Mouse (Mus musculus): ENCODE measurements around the gene Afap1l2.

The Afap1l2 gene

DNA sequence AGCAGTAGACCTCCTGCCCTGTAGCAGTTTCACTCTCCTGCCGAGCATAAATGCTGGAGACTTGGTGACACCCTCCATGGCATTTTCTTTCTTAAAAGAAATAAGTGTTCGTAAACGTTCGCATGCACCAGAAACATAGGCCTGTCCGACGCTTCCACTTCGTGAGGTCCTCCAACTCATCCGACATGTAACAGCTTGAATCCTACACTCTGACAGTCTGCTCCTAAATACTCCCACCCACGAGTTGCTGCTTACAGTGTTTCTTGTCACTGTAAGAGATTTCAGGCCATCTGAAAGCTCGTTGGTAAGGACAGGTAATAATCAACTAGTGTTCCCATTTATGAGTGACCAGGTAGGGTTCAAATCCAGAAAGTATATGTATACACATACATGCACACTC, 120.1 kb downstream of the Afap1l2 start:
- no peak for DNase-seq (ENCODE audit: low read depth, low spot score)

DNA sequence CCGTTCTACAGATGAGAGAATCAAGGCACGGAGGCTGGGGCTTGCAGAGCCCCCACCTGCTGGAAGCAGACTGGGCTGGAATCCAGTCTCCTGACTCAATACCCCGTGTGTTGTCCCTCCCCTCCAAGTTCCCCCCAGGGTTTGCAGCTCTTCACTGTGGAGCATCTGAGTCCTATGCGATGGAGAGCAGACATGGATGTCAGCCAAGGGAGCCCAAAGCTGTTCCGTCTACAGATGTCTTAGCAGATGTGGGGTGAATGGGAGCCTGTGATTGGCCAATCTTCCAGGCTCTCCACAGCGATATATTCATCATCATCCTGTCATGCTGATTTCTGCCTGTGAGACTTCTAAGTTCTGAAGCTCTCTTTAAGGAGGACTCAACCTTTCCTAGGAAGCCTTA, 130.7 kb downstream of the Afap1l2 start:
- no peak for DNase-seq (ENCODE audit: low read depth, low spot score)

DNA sequence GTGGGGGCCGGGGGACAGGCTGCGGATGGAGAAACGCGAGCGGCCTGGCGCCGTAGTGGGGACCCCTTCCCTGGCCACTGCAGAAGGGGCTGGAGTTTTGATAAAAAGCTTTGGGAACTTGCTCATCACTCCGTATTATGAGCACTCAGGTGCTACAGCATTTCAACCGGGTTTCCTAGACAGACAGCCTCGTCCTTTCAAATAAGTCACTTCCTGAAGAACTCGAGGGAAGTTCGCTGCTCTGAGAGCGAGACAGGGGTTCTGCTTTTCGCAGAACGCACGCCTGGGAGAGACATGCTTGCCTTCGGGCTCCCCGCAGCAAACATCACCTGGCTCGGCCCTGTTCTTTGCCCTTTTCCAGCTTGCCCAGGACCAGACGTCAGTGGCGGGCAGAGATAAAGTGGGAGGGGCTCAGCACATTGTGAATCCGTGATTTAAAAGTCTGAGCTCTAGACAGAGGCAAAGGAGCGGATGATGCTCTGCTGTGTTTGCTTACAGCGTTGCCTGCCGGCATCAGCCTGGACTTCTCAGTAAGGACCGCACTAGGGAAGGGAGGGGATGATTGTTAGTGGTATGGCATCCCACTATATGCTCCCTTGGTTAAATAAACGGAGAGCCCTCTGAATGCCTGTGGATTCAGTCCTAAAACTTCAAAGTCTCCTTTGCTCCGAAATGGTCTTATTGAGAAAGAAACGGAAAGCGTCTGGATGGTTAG, 133.3 kb downstream of the Afap1l2 start:
- DNase-seq (ENCODE audit: low read depth, low spot score): no peak

DNA sequence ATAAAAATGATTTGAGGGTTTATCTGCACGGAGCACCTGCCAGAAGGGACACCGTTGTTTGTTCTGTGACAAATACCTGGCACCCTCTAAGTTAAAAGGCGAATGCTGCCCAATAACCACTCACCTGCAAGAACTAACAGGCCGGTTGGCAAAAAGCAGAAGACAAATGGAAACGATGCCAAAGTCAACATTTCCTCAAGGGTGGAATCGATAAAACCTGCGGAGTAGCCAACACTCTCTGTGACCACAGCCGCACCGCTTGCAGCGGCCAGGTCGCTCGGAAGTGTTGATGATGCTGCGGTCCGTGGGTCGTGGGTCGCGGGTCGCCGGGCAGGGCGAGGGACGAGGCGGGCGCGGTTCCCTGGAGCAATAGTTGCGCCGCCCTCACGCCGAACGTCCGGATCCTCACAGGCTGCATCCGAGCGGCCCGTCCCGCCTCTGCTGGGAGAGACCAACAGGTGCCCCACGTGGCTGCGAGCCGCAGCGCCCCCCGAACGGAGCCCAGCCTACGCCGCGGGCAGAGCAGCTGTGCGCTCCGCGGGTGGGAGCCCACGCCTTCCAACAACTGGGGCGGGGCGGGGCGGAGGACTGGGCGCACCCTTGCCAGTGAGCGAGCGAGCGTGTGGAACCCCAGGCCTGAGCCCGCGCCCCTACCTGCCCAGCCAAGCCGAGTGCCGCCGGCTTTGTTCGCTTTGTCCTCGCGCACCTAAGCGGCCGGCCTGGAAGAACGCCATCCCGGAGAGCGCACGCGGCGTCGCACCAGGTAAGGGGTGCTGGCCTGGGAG, 134.0 kb downstream of the Afap1l2 start, which contains the start of gene Vwa2:
Gene Vwa2, plus strand, starts transcription at position 434 of the 785 bp plus-strand sequence.
- DNase-seq (ENCODE audit: low read depth, low spot score): no peak

DNA sequence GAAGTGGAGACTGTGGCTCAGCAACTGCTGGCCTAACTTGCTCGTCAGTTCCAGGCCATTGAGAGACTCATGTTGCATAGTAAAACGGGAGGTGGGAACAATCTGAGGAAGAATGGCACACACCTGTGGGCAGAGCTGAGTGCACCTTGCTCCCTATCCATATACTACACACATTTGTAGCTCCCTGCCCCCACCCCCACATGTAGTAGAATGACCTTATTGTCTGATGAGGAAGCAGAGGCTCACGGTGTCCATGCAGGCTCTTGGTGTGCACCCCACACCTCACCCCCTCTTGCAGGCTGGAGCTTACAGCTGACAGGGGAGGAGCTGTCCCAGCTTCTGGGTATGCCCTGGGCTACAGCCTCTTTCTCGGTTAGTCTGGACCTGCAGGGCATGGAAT, 140.3 kb downstream of the Afap1l2 start:
- DNase-seq (ENCODE audit: low read depth, low spot score): no peak

Measured in retina, adult 2 months (tissue).